Mouse (Mus musculus): ENCODE data around the gene Kank2. TPM values are rescaled to one million over a fixed set of nuclear protein-coding genes. Genes with fewer than 3 reads are reported as not detected.

Gene Kank2
- polyA plus RNA-seq, 1 experiment from 2014 or later: 4.3 TPM

GRCm38 (mm10) chr9:21754516-21755321 lies 43.8 kb downstream of the Kank2 start:
- Histone ChIP-seq H3K4me3 (replicated peaks) (no peak overlapping the region), H3K9ac (replicated peaks) (no peak overlapping the region), H3K9me3 (no peaks in the 10 kb centered on the region), H3K27ac (no peak overlapping the region), H3K4me2 (replicated peaks) (no peak overlapping the region), H3K36me3 (peaks cover 2% of the 10 kb centered on the region; the same call in 1 of the 2 replicates), H3K4me1 (replicated peaks) (peaks cover 11% of the 10 kb centered on the region), H3K27me3 (no peaks in the 10 kb centered on the region)
- WGBS: 84% methylated on average over 13 of the region's 13 CpGs
- ATAC-seq: no peak

- 87% methylated on average over 2 of the region's 2 CpGs for WGBS
- no peak for ATAC-seq
- no peaks in the 10 kb centered on the region for H3K27me3 ChIP-seq
Measured at GRCm38 (mm10) chr9:21754003-21754402, 44.5 kb downstream of the Kank2 start.

GRCm38 (mm10) chr9:21752252-21752792 lies 46.2 kb downstream of the Kank2 start:
- Histone ChIP-seq H3K27ac (no peak overlapping the region), H3K9ac (replicated peaks) (no peak overlapping the region), H3K36me3 (peaks cover 26% of the 10 kb centered on the region), H3K4me3 (replicated peaks) (no peak overlapping the region), H3K4me2 (replicated peaks) (no peak overlapping the region), H3K4me1 (replicated peaks) (no peaks in the 10 kb centered on the region), H3K9me3 (no peaks in the 10 kb centered on the region), H3K27me3 (no peaks in the 10 kb centered on the region)
- 70% methylated on average over 10 of the region's 10 CpGs for WGBS
- no peak for ATAC-seq

More at GRCm38 (mm10) chr9:21754003-21754402, 44.5 kb downstream of the Kank2 start:
- no peak overlapping the region for H3K27ac ChIP-seq
- no peak overlapping the region for H3K4me2 ChIP-seq (replicated peaks)
- peaks cover 4% of the 10 kb centered on the region for H3K4me1 ChIP-seq (replicated peaks)
- no peaks in the 10 kb centered on the region for H3K9me3 ChIP-seq
- no peak overlapping the region for H3K9ac ChIP-seq (replicated peaks)
- H3K4me3 ChIP-seq (replicated peaks): no peak overlapping the region
- H3K36me3 ChIP-seq: peaks cover 9% of the 10 kb centered on the region

GRCm38 (mm10) chr9:21751347-21751746 lies 47.2 kb downstream of the Kank2 start:
- H3K27me3 ChIP-seq: no peaks in the 10 kb centered on the region
- H3K4me2 ChIP-seq (replicated peaks): no peak overlapping the region
- WGBS: 74% methylated on average over 6 of the region's 6 CpGs
- no peaks in the 10 kb centered on the region for H3K9me3 ChIP-seq
- H3K36me3 ChIP-seq: peaks cover 36% of the 10 kb centered on the region
- H3K4me1 ChIP-seq (replicated peaks): no peaks in the 10 kb centered on the region
- no peak overlapping the region for H3K27ac ChIP-seq
- H3K9ac ChIP-seq (replicated peaks): no peak overlapping the region
- no peak overlapping the region for H3K4me3 ChIP-seq (replicated peaks)
- ATAC-seq: no peak

GRCm38 (mm10) chr9:21750370-21750769 lies 48.2 kb downstream of the Kank2 start:
- no peak overlapping the region for H3K9ac ChIP-seq (replicated peaks)
- H3K27me3 ChIP-seq: no peaks in the 10 kb centered on the region
- no peak overlapping the region for H3K4me3 ChIP-seq (replicated peaks)
- H3K4me2 ChIP-seq (replicated peaks): no peak overlapping the region
- no peak for ATAC-seq
- no peaks in the 10 kb centered on the region for H3K4me1 ChIP-seq (replicated peaks)
- no peak overlapping the region for H3K27ac ChIP-seq
- 80% methylated on average over 3 of the region's 3 CpGs for WGBS
- no peaks in the 10 kb centered on the region for H3K9me3 ChIP-seq
- peaks cover 45% of the 10 kb centered on the region for H3K36me3 ChIP-seq

- Histone ChIP-seq H3K4me1 (replicated peaks) (no peaks in the 10 kb centered on the region), H3K27ac (no peak overlapping the region), H3K4me2 (replicated peaks) (no peak overlapping the region), H3K4me3 (replicated peaks) (no peak overlapping the region), H3K9ac (replicated peaks) (no peak overlapping the region), H3K9me3 (no peaks in the 10 kb centered on the region), H3K27me3 (no peaks in the 10 kb centered on the region), H3K36me3 (peaks cover 54% of the 10 kb centered on the region)
- WGBS: 89% methylated on average over 6 of the region's 6 CpGs
- no peak for ATAC-seq
Measured at GRCm38 (mm10) chr9:21749382-21750118, 49.0 kb downstream of the Kank2 start.

- WGBS: 89% methylated on average over 10 of the region's 10 CpGs
- Histone ChIP-seq H3K4me2 (replicated peaks) (no peak overlapping the region), H3K27me3 (no peaks in the 10 kb centered on the region), H3K9me3 (no peaks in the 10 kb centered on the region), H3K36me3 (peaks cover 64% of the 10 kb centered on the region), H3K27ac (0 out of 2 replicates have a peak overlapping the region, but pooled peaks have one; percentile 26), H3K4me3 (replicated peaks) (no peak overlapping the region), H3K9ac (replicated peaks) (no peak overlapping the region), H3K4me1 (replicated peaks) (no peaks in the 10 kb centered on the region)
- no peak for ATAC-seq
Measured at GRCm38 (mm10) chr9:21748491-21748890, 50.1 kb downstream of the Kank2 start.

GRCm38 (mm10) chr9:21748033-21748432 lies 50.5 kb downstream of the Kank2 start:
- Histone ChIP-seq H3K4me3 (replicated peaks) (no peak overlapping the region), H3K36me3 (peaks cover 64% of the 10 kb centered on the region), H3K4me1 (replicated peaks) (no peaks in the 10 kb centered on the region), H3K4me2 (replicated peaks) (no peak overlapping the region), H3K9ac (replicated peaks) (no peak overlapping the region), H3K27me3 (no peaks in the 10 kb centered on the region), H3K27ac (no peak overlapping the region), H3K9me3 (no peaks in the 10 kb centered on the region)
- WGBS: 84% methylated on average over 7 of the region's 7 CpGs
- ATAC-seq: no peak

- H3K4me2 ChIP-seq (replicated peaks): no peak overlapping the region
- 93% methylated on average over 3 of the region's 3 CpGs for WGBS
- H3K9ac ChIP-seq (replicated peaks): no peak overlapping the region
- H3K4me1 ChIP-seq (replicated peaks): no peaks in the 10 kb centered on the region
- H3K9me3 ChIP-seq: no peaks in the 10 kb centered on the region
- H3K36me3 ChIP-seq: peaks cover 72% of the 10 kb centered on the region
- no peak overlapping the region for H3K4me3 ChIP-seq (replicated peaks)
- no peak for ATAC-seq
- no peak overlapping the region for H3K27ac ChIP-seq
- no peaks in the 10 kb centered on the region for H3K27me3 ChIP-seq
Measured at GRCm38 (mm10) chr9:21747238-21747774, 51.2 kb downstream of the Kank2 start.

GRCm38 (mm10) chr9:21741514-21741913 lies 57.0 kb downstream of the Kank2 start:
- Histone ChIP-seq H3K4me1 (replicated peaks) (no peaks in the 10 kb centered on the region), H3K9ac (replicated peaks) (no peak overlapping the region), H3K27me3 (no peaks in the 10 kb centered on the region), H3K4me2 (replicated peaks) (no peak overlapping the region), H3K36me3 (peaks cover 93% of the 10 kb centered on the region), H3K27ac (no peak overlapping the region), H3K9me3 (no peaks in the 10 kb centered on the region), H3K4me3 (replicated peaks) (no peak overlapping the region)
- ATAC-seq: no peak
- 96% methylated on average over 11 of the region's 11 CpGs for WGBS

- Histone ChIP-seq H3K9ac (replicated peaks) (no peak overlapping the region), H3K4me1 (replicated peaks) (no peaks in the 10 kb centered on the region), H3K27ac (no peak overlapping the region), H3K4me2 (replicated peaks) (no peak overlapping the region), H3K4me3 (replicated peaks) (no peak overlapping the region), H3K36me3 (peaks cover 93% of the 10 kb centered on the region), H3K9me3 (no peaks in the 10 kb centered on the region), H3K27me3 (no peaks in the 10 kb centered on the region)
- 98% methylated on average over 14 of the region's 14 CpGs for WGBS
- ATAC-seq: no peak
Measured at GRCm38 (mm10) chr9:21740427-21740826, 58.1 kb downstream of the Kank2 start.

- Histone ChIP-seq H3K36me3 (peaks cover 93% of the 10 kb centered on the region), H3K4me1 (replicated peaks) (no peaks in the 10 kb centered on the region), H3K9me3 (no peaks in the 10 kb centered on the region), H3K4me2 (replicated peaks) (no peak overlapping the region), H3K4me3 (replicated peaks) (no peak overlapping the region), H3K27me3 (no peaks in the 10 kb centered on the region), H3K27ac (no peak overlapping the region), H3K9ac (replicated peaks) (no peak overlapping the region)
- 89% methylated on average over 7 of the region's 7 CpGs for WGBS
- no peak for ATAC-seq
Measured at GRCm38 (mm10) chr9:21738776-21739175, 59.8 kb downstream of the Kank2 start.

All from midbrain, embryonic 13.5 days (tissue).